Mouse (Mus musculus) C2C12 (cell line): Measurements from ENCODE around the gene Spem1. TPM values are rescaled to one million over a fixed set of nuclear protein-coding genes. Genes with fewer than 3 reads are reported as not detected.
"Not testable (repeated sequence)": the region's sequence is repeated elsewhere in the genome, so short reads cannot be mapped to it uniquely, and the experiment has no call there.

Experiments used
- H3K27me3 ChIP-seq: one replicate; pipeline ENCODE4 v1.6.1; 2011; ENCODE audit not compliant: control insufficient read depth, insufficient read depth, insufficient read length
- H3K36me3 ChIP-seq: one replicate; pipeline ENCODE4 v1.6.1; 2011; ENCODE audit not compliant: control insufficient read depth, insufficient read depth
- H3K4me3 ChIP-seq: one replicate; pipeline ENCODE4 v1.5.1; 2011; ENCODE audit warnings: mild to moderate bottlenecking, control low read depth; ENCODE audit not compliant: poor library complexity, insufficient read depth, severe bottlenecking
- H3K79me2 ChIP-seq: one replicate; pipeline ENCODE4 v1.6.1; 2011; ENCODE audit not compliant: control insufficient read depth, insufficient read depth
- H3K79me3 ChIP-seq: one replicate; pipeline ENCODE4 v1.6.1; 2011; ENCODE audit warnings: low read depth, control low read depth
- H3ac ChIP-seq: one replicate; pipeline ENCODE3; 2011; ENCODE audit warnings: low read depth; ENCODE audit not compliant: control insufficient read depth, insufficient read length
- CEBPB ChIP-seq: IDR thresholded peaks from one replicate; pipeline ENCODE4 v1.6.1; 2011; ENCODE audit warnings: low read depth, mild to moderate bottlenecking, control low read depth, moderate library complexity
- CTCF ChIP-seq: IDR thresholded peaks from one replicate; pipeline ENCODE4 v1.5.1; 2011; ENCODE audit not compliant: control insufficient read depth, insufficient read depth, insufficient read length
- FOSL1 ChIP-seq: IDR thresholded peaks from one replicate; pipeline ENCODE4 v1.8.0; 2011; ENCODE audit warnings: mild to moderate bottlenecking, low read length; ENCODE audit not compliant: poor library complexity, insufficient read depth, severe bottlenecking
- MAX ChIP-seq: IDR thresholded peaks from one replicate; pipeline ENCODE4 v1.6.1; 2011; ENCODE audit warnings: mild to moderate bottlenecking, control low read depth
- MYOD1 ChIP-seq: IDR thresholded peaks from one replicate; pipeline ENCODE4 v1.6.1; 2011; ENCODE audit warnings: low read depth; ENCODE audit not compliant: control insufficient read depth, insufficient read length
- MYOG ChIP-seq: IDR thresholded peaks from one replicate; pipeline ENCODE4 v1.6.1; 2011; ENCODE audit not compliant: control insufficient read depth, insufficient read length; ENCODE audit errors: extremely low read depth
- USF1 ChIP-seq: IDR thresholded peaks from one replicate; pipeline ENCODE4 v1.6.1; 2011; ENCODE audit warnings: low read depth, mild to moderate bottlenecking, control low read depth, moderate library complexity
- long read RNA-seq, 2 experiments: library from polyadenylated mRNA; unstranded; transcript quantifications; one replicate each; pipeline ENCODE4 v2.0.0; 2019 to 2020
- polyA plus RNA-seq: library from polyadenylated mRNA; unstranded; fragments of >200 nt; fragmentation: generic; extraction: Trizol; gene quantifications from one replicate; pipeline ENCODE4 v1.2.1, GENCODE M21; 2012; ENCODE audit warnings: missing spikeins

Spem1 gene
- polyA plus RNA-seq = not detected
- long read RNA-seq, experiment 1 = 0 reads
- long read RNA-seq, experiment 2 = 0 reads

GRCm38 (mm10) chr11:69822080-69822479 lies at the start of gene Spem1:
TSS of gene Spem1 (minus strand) at chr11:69822180.
- H3K79me3 ChIP-seq = no peaks in the 10 kb centered on the region
- peaks cover 2% of the 10 kb centered on the region for H3K36me3 ChIP-seq
- H3ac ChIP-seq = no peak within 1 kb of the TSS
- TF ChIP-seq CEBPB = no peak
- no peak for TF ChIP-seq MAX
- no peak for TF ChIP-seq MYOG
- TF ChIP-seq CTCF = no peak
- TF ChIP-seq USF1 = no peak
- TF ChIP-seq FOSL1 = no peak
- TF ChIP-seq MYOD1 = no peak
- no peak within 1 kb of the TSS for H3K4me3 ChIP-seq
- H3K79me2 ChIP-seq = no peaks in the 10 kb centered on the region
- H3K27me3 ChIP-seq = no peaks in the 10 kb centered on the region

- H3K4me3 ChIP-seq = no peak overlapping the region
- H3K79me2 ChIP-seq = no peaks in the 10 kb centered on the region
- H3ac ChIP-seq = no peak overlapping the region
- no peaks in the 10 kb centered on the region for H3K36me3 ChIP-seq
- H3K79me3 ChIP-seq = no peaks in the 10 kb centered on the region
- TF ChIP-seq CEBPB (no peak), FOSL1 (no peak), MYOG (no peak), USF1 (no peak), MYOD1 (no peak), MAX (no peak)
- peaks cover 6% of the 10 kb centered on the region for H3K27me3 ChIP-seq
Observed at GRCm38 (mm10) chr11:69870289-69871069, 48.5 kb upstream of the Spem1 start.

- Histone ChIP-seq H3K4me3 (no peak overlapping the region), H3ac (no peak overlapping the region), H3K79me3 (no peaks in the 10 kb centered on the region), H3K79me2 (no peaks in the 10 kb centered on the region), H3K27me3 (peaks cover 10% of the 10 kb centered on the region), H3K36me3 (no peaks in the 10 kb centered on the region)
- TF ChIP-seq MYOD1 (no peak), CEBPB (no peak), CTCF (no peak), USF1 (no peak), MAX (no peak), FOSL1 (no peak), MYOG (no peak)
Observed at GRCm38 (mm10) chr11:69867335-69867734, 45.4 kb upstream of the Spem1 start.

GRCm38 (mm10) chr11:69865561-69865960 lies 43.6 kb upstream of the Spem1 start:
- Histone ChIP-seq H3K4me3 (no peak overlapping the region), H3K79me3 (no peaks in the 10 kb centered on the region), H3K27me3 (peaks cover 10% of the 10 kb centered on the region), H3K36me3 (no peaks in the 10 kb centered on the region), H3ac (no peak overlapping the region), H3K79me2 (no peaks in the 10 kb centered on the region)
- TF ChIP-seq CEBPB (no peak), USF1 (no peak), FOSL1 (no peak), MAX (no peak), MYOD1 (no peak), MYOG (no peak), CTCF (no peak)

GRCm38 (mm10) chr11:69864138-69864860 lies 42.3 kb upstream of the Spem1 start:
- Histone ChIP-seq H3ac (no peak overlapping the region), H3K79me3 (no peaks in the 10 kb centered on the region), H3K4me3 (no peak overlapping the region), H3K27me3 (peaks cover 10% of the 10 kb centered on the region), H3K36me3 (no peaks in the 10 kb centered on the region), H3K79me2 (no peaks in the 10 kb centered on the region)
- TF ChIP-seq USF1 (no peak), MYOG (no peak), MAX (no peak)

GRCm38 (mm10) chr11:69863729-69864128 lies 41.7 kb upstream of the Spem1 start:
- H3K36me3 ChIP-seq, H3K79me3 ChIP-seq, H3K79me2 ChIP-seq, H3ac ChIP-seq, H3K4me3 ChIP-seq, H3K27me3 ChIP-seq: not testable (repeated sequence)
